ENCODE assay signal across 31 mouse cellular contexts in the genomic region with DNA sequence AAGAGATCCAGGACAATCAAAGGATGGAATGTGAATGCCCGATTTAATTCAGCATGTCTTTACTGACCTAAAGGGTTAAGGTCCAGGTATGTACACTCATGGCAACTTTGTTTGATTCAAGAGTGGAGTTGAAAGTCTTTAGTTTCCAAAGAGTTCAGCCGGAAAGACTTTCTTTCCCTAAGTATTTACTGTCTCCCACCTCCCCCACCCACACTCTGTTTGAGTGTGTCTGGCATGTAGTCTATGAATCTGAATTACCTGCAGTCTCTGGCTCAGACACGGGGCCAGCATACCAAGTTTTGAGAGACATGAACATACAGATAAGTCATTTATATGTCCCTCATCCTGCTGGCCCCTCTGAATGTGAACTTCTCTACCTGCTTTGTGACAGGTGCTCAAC.
DNase-seq lines count a peak whose midpoint lies in the region; ATAC-seq and TF ChIP-seq lines count a peak whose summit lies in the region.
"Had no signal": no experiment of that assay in that cellular context is flagged by ENCODE, and none has a peak within 500 bp of the region (broad histone marks: within the 10 kb centered on the region; RNA-seq: fewer than 3 reads in every experiment).

No protein-coding gene starts in this region.

- intact Hi-C loops in heart, postnatal 25 days (cut with DNase I), result no loop called here

- H3K4me1 ChIP-seq in heart, embryonic 15.5 days (replicated peaks), result no peaks in the 10 kb centered on the region
- H3K4me1 ChIP-seq in lung, embryonic 15.5 days, result peaks cover 36% of the 10 kb centered on the region
- peaks cover 5% of the 10 kb centered on the region; the same call in 1 of the 2 replicates for H3K4me1 ChIP-seq in limb, embryonic 14.5 days (ENCODE audit: control insufficient read depth, insufficient read depth, low read length)
- H3K4me1 ChIP-seq: hindbrain, embryonic 12.5 days; intestine, embryonic 15.5 days; liver, embryonic 15.5 days; neural tube, embryonic 12.5 days had no signal

- no peaks in the 10 kb centered on the region for H3K36me3 ChIP-seq in heart, embryonic 15.5 days
- no peaks in the 10 kb centered on the region for H3K36me3 ChIP-seq in lung, embryonic 15.5 days
- no peaks in the 10 kb centered on the region for H3K36me3 ChIP-seq in limb, embryonic 14.5 days (ENCODE audit: control insufficient read depth, insufficient read depth, low read length)
- H3K36me3 ChIP-seq: embryonic facial prominence, embryonic 10.5 days; embryonic facial prominence, embryonic 15.5 days; heart, embryonic 12.5 days; hindbrain, embryonic 12.5 days; intestine, embryonic 15.5 days; liver, embryonic 15.5 days; midbrain, embryonic 10.5 days; neural tube, embryonic 12.5 days had no signal

- ATAC-seq in heart, embryonic 15.5 days (replicated peaks; ENCODE audit: insufficient number of reproducible peaks, insufficient read depth, low FRiP score, low read depth), result no peak
- peak; percentile 78; the same call in 1 of the 2 replicates for ATAC-seq in lung, embryonic 15.5 days (ENCODE audit: borderline replicate concordance, extremely low read depth, low FRiP score, low TSS enrichment)
- ATAC-seq in limb, embryonic 14.5 days (ENCODE audit: low FRiP score, low read depth), result no peak
- ATAC-seq: hindbrain, postnatal 0 days; intestine, embryonic 15.5 days; Patski had no signal

- no peak overlapping the region for H3K27ac ChIP-seq in heart, embryonic 15.5 days
- peak overlapping the region; percentile 75 for H3K27ac ChIP-seq in lung, embryonic 15.5 days
- no peak overlapping the region for H3K27ac ChIP-seq in limb, embryonic 14.5 days (replicated peaks; ENCODE audit: low read depth, low read length)
- H3K27ac ChIP-seq: embryonic facial prominence, embryonic 10.5 days; embryonic facial prominence, embryonic 15.5 days; hindbrain, embryonic 12.5 days; hindbrain, postnatal 0 days; intestine, embryonic 15.5 days; liver, embryonic 15.5 days; midbrain, embryonic 10.5 days; neural tube, embryonic 12.5 days had no signal

- no peak overlapping the region for H3K9ac ChIP-seq in heart, embryonic 15.5 days
- H3K9ac ChIP-seq in lung, embryonic 15.5 days, result no peak overlapping the region
- no peak overlapping the region for H3K9ac ChIP-seq in limb, embryonic 14.5 days (ENCODE audit: low read depth, low read length, severe bottlenecking)
- H3K9ac ChIP-seq: embryonic facial prominence, embryonic 15.5 days; forebrain, embryonic 13.5 days; heart, embryonic 12.5 days; hindbrain, embryonic 12.5 days; intestine, embryonic 15.5 days; liver, embryonic 15.5 days; neural tube, embryonic 12.5 days had no signal

- 0 out of 2 replicates have a peak overlapping the region, but pooled peaks have one; percentile 8 for H3K4me2 ChIP-seq in heart, embryonic 15.5 days
- peak overlapping the region; percentile 12; the same call in 1 of the 2 replicates for H3K4me2 ChIP-seq in lung, embryonic 15.5 days
- 0 out of 2 replicates have a peak overlapping the region, but pooled peaks have one; percentile 18 for H3K4me2 ChIP-seq in limb, embryonic 14.5 days (replicated peaks; ENCODE audit: low read depth, low read length, severe bottlenecking)
- H3K4me2 ChIP-seq: embryonic facial prominence, embryonic 15.5 days; forebrain, embryonic 13.5 days; heart, embryonic 12.5 days; hindbrain, embryonic 12.5 days; intestine, embryonic 15.5 days; liver, embryonic 15.5 days; neural tube, embryonic 12.5 days had no signal

- no peak overlapping the region for H3K4me3 ChIP-seq in heart, embryonic 15.5 days
- no peak overlapping the region for H3K4me3 ChIP-seq in lung, embryonic 15.5 days
- H3K4me3 ChIP-seq in limb, embryonic 14.5 days (replicated peaks; ENCODE audit: low read length), result no peak overlapping the region
- H3K4me3 ChIP-seq: embryonic facial prominence, embryonic 10.5 days; embryonic facial prominence, embryonic 15.5 days; forebrain, embryonic 13.5 days; heart, embryonic 12.5 days; hindbrain, embryonic 12.5 days; intestine, embryonic 15.5 days; liver, embryonic 15.5 days; midbrain, embryonic 10.5 days; myocyte; neural tube, embryonic 12.5 days had no signal

- TF ChIP-seq POLR2A in limb, embryonic 14.5 days (IDR thresholded peaks at IDR 0.05; ENCODE audit: borderline replicate concordance, extremely low read depth, insufficient read depth, insufficient read length), result no peak

- DNase-seq in heart, postnatal 25 days (ENCODE audit: low spot score), result no peak
- no peak for DNase-seq in lung, postnatal 25 days (ENCODE audit: low spot score)
- DNase-seq in limb, embryonic 14.5 days (ENCODE audit: low spot score), result no peak
- peak; percentile 21 to 32 for DNase-seq in lung, postnatal 4 days
- no peak for DNase-seq in frontal cortex, adult 2 months (ENCODE audit: extremely low spot score in 1 of 2, low spot score in 1 of 2)
- DNase-seq: adrenal gland, postnatal 10 days; cerebellum, adult 8-10 months; cerebellum, postnatal 25 days; gastrocnemius, postnatal 14 days; heart, postnatal 36 days; kidney, adult 8-10 months; kidney, postnatal 10 days; layer of hippocampus, postnatal 36 days; right cerebral cortex, adult 18-20 months; spleen, adult 18-20 months; thymus, adult 2 months; thymus, postnatal 36 days had no signal

- WGBS in heart, embryonic 15.5 days, result 70% methylated on average over 3 of the region's 3 CpGs
- 42% methylated on average over 3 of the region's 3 CpGs for WGBS in lung, embryonic 15.5 days
- WGBS in limb, embryonic 14.5 days, result 72% methylated on average over 3 of the region's 3 CpGs

- H3K9me3 ChIP-seq in heart, embryonic 15.5 days (replicated peaks), result no peaks in the 10 kb centered on the region
- H3K9me3 ChIP-seq in lung, embryonic 15.5 days, result no peaks in the 10 kb centered on the region
- H3K9me3 ChIP-seq in limb, embryonic 14.5 days (ENCODE audit: control insufficient read depth, low read length), result no peaks in the 10 kb centered on the region
- H3K9me3 ChIP-seq: embryonic facial prominence, embryonic 10.5 days; embryonic facial prominence, embryonic 15.5 days; forebrain, embryonic 13.5 days; heart, embryonic 12.5 days; hindbrain, embryonic 12.5 days; intestine, embryonic 15.5 days; liver, embryonic 15.5 days; midbrain, embryonic 10.5 days; neural tube, embryonic 12.5 days had no signal

- no peaks in the 10 kb centered on the region for H3K27me3 ChIP-seq in heart, embryonic 15.5 days
- no peaks in the 10 kb centered on the region for H3K27me3 ChIP-seq in lung, embryonic 15.5 days
- no peaks in the 10 kb centered on the region for H3K27me3 ChIP-seq in limb, embryonic 14.5 days (ENCODE audit: control insufficient read depth, insufficient read depth, low read length)
- H3K27me3 ChIP-seq: embryonic facial prominence, embryonic 15.5 days; forebrain, embryonic 13.5 days; heart, embryonic 12.5 days; hindbrain, embryonic 12.5 days; intestine, embryonic 15.5 days; liver, embryonic 15.5 days; neural tube, embryonic 12.5 days; Patski had no signal

Comparison
In these comparisons a context has a peak if more than half of its experiments do, and no peak if none do; other contexts are left out.
1. DNase-seq: peak in lung, postnatal 4 days (2 of 2); none in heart, postnatal 25 days (single experiment), lung, postnatal 25 days (single experiment), limb, embryonic 14.5 days (single experiment) and frontal cortex, adult 2 months (0 of 2).
2. Peak in every context shown above with its lines, with median percentiles within 50 percentile points of each other: H3K4me2 ChIP-seq.